Mouse (Mus musculus) layer of hippocampus, postnatal 36 days (tissue): Measurements from ENCODE around the gene Commd4. TPM values are rescaled to one million over a fixed set of nuclear protein-coding genes. Genes with fewer than 3 reads are reported as not detected.
"Not testable (repeated sequence)": the region's sequence is repeated elsewhere in the genome, so short reads cannot be mapped to it uniquely, and the experiment has no call there.

Experiments
- DNase-seq, 2 experiments: peaks; one replicate each; pipeline ENCODE4 v3.0.0; 2022
- total RNA-seq, 2 experiments: library from RNA; stranded (reverse); gene quantifications; 2 replicates each; pipeline ENCODE4 v1.2.3; 2021

The Commd4 gene
- total RNA-seq = 10 to 100 TPM; 83.4 to 89.3 TPM

DNA sequence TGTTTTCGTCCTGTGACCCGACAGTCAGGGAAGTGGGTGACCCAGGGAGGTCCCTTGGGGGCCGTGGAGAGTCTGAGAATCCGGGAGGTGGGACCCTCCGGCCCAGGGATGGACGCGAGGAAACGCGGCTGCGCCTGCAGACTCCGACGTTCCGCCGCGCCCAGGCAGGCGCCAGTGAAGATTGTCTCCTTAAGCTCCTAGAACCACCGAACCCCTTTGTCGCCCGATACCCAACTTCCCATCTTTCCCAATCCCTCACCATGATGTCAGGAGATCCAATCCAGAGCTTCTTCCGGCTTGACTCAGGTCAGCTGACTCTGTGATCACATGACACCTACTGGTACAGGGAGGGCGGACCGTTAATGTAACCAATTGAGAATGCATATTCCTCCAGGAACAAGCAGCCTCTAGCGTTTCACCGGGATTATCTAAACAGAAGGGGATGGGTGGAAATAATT, at the start of gene Commd4:
TSS of gene Commd4 (minus strand) at position 319 of the 458 bp plus-strand sequence.
- DNase-seq = peak; percentile 83 to 89

DNA sequence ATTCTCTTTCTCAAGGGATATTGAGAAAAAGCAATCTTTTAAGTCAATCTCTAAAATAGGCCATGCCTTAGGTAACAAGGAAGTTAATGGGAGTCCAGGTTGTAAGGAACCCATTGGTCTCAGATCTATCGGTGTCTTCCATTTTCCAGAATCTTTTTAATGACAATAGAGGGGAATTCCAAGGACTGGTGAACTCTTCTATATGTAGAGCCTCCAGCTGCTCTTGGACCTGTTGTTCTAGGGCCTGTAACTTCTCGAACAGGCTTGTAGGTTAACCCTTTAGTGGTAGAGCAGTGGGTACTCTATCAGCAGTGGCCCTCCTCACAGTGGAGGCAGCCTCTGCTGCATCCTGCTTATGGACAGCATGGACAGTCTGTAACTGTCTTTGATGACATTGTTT, 48.8 kb upstream of the Commd4 start:
- DNase-seq = no peak

DNA sequence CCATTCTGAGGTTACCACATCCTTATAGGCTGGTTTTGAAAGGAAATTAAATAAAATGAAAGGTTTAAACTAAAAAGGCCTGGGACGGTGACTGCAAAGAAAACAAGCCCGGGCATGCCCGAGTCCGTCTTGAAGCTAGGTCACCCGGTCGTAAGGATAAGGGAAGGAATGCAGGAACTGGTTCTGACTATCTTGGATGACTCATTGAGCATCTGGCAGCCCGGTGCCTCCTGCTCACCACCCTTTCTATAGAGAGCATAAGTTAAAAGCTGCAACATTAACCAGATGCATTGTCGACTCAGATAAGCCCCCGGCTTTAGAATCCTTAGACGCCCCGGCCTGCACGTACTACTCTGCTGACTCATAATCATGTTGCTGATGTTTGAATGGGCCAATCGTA, 45.4 kb upstream of the Commd4 start:
- not testable (repeated sequence) for DNase-seq

DNA sequence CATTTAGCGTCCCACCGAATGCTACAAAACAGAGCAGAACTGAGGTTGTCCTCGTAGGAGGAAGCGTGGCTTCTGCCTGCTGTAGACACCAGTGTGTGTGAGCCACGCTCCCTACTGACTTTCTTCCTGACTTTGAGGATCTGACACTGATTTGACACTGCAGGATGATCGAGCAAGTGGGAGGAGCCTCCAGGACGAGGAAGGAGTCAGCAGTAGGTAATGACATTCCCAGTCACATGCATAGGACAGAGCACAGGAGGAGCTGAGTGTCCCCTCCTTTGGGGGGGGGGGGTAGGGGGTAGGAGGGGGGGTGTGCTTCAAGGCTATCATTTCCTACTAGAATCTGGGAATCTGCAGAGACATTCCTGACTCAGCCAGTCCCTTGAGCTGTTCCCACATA, 44.9 kb upstream of the Commd4 start:
- DNase-seq = no peak

DNA sequence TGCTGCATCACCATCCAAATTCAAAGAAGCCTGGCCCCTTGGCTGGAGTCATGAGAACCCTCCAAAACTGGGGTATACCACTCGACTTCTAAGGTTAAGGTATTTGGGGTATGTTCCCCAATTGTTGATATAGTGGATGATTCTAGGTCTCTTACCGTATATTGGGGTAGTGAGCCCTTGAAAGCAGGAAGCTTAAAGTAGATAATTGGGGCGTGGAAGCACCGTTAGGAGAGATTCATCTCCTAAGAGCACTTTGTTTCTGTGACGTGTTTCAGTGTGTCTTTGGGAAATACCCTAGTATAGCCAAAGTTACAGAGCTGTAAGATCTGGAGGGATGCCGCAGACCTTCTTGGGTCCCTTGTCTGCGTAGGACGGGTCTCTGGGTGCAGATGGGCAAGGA, 39.3 kb upstream of the Commd4 start:
- DNase-seq = no peak

DNA sequence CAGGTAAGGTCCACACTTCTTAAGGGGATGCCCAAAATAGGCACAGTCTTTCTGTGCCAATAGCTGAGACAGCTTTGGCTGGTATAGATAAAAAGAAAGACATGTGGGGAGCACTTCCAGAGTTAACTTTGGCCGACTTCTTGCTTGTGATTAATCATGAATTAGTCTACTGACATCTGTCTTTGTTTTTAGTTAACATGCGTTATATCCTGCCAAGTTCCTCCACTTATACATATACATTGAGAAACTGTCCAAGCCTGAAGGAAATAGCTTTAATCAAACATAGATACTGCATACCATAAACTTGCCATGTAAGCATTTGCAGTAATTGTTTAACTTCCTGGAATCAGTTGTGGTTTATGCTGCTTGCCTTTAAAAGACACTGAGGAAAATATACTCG, 38.6 kb upstream of the Commd4 start:
- DNase-seq = no peak

DNA sequence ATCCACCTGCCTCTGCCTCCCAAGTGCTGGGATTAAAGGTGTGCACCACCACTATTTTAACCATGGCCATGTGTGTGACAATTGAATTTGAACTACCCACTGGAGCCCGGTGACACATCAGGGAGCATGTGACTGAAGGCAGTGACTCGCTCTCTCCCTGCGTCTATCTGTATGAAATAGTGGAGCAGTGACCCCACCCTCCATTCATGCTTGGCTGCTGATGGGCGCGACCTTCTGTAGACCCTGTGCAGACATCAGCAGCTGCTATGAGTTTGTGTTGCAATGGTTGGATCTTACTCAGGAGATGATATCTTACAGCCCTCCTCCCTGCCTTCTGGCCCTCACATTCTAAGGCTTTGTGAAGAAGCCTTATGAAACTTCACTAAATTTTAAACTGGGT, 10.3 kb upstream of the Commd4 start:
- DNase-seq = no peak

DNA sequence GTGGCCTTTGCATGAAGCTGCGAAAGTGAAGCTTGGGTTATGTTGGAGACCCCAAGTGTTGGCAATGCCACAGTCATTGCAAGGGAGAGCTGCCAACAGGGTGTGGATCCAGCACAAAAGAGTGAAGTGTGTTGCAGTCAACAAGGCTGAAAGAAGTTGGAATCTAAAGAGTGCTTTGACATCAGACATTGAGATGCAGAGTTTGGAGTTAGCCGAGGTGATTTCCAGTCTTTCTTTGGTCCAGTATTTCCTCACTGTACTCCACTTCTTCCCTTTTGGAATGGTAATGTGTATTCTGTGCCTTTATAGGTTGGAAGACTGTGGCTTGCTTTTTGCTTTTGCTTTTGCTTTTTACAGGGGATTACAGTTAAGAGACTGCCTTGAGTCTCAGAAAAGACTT, 8.0 kb upstream of the Commd4 start:
- no peak for DNase-seq

DNA sequence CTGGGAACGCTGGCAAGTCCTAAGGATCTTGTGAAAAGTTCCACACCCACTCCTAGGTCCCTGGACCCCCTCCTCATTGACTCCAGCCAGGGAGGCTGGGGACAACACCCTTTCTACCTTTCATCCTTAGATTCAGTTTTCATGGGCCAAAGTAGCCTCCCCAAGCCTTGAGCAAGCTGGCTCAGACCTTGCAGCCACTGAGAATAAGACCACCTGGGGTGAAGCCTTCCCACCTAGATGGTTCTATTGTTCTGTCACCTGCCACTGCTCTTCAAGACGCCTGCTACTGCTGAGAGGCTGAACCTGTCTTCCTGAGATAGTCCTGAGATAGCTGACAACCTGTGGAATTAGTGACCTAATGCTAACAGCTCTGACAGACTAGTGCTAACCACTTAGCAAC, 5.0 kb upstream of the Commd4 start:
- no peak for DNase-seq

DNA sequence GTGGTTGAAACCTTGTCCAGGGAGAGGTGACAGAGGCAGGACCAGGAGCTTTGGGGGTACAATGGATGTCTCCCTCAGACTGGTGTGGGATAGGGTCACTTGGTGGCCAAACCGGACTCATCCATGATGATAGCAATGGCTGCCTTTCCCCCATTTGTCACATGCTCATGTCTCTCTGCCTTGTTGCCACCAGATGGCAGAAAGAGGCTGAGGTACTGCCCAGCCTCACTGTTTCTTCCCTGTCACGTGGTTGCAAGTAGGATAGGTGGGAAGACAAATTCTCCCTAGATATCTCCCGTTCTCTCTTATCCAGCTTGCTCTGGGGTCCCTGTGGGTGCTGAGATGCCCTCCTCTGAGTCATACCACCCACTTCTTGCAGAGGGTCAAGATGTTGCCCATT, 4.4 kb upstream of the Commd4 start:
- DNase-seq = no peak

DNA sequence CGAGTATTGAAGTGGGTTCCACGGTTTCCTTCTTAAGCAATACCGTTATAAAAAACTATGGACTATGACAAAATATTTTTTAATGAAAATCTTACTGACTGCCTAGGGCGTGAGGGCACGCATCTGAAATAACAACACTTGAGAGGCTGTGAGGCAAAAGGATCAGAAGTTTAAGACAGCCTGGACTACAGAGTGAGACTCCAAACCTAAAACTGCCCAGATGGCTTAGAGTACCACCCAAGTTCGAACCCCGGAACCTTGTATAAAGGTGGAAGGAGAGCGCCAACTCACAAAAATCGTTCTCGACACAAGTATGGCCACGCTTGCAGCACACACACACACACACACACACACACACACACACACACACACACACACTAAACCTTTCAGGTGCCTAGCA, 375 bp upstream of the Commd4 start:
- no peak for DNase-seq

DNA sequence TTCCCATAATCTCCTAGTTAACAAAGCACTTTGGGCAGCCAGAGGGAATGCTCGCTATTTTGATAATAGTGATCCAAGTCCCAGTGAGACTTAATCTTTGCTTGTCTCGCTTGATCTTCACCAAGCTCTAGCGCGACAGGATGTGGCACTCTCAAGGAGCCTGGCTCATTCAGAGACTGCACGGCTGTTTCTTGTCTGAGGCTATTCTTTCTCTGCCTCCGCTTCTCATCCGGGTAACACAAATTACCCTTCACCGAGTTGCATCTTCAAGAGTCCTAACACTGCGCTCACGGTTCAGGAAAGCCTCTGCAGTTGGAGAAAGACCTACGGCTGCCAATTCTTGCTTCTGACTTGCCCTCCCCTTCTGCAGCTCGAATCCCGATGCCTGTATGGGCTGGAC, 632 bp downstream of the Commd4 start:
- DNase-seq = no peak

DNA sequence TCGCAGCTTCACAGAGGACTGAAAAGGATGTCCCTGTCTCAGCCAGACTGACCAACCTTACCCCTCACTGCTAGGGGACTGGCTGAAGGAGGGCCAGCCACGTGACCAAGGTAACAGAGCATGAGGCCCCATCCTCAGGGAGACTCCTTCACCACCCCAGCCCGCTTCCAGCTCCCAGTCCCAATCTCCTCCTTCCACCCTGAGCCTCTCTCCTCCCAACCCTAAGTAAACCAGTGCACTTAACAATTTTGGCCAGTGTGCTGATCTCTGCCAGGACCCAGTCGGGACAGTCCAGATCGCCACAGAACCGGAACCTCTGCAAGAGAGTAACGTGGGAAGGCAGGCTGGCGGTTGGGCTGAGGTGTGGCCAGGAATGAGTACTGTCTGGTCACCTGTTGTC, 1.3 kb downstream of the Commd4 start:
- no peak for DNase-seq

DNA sequence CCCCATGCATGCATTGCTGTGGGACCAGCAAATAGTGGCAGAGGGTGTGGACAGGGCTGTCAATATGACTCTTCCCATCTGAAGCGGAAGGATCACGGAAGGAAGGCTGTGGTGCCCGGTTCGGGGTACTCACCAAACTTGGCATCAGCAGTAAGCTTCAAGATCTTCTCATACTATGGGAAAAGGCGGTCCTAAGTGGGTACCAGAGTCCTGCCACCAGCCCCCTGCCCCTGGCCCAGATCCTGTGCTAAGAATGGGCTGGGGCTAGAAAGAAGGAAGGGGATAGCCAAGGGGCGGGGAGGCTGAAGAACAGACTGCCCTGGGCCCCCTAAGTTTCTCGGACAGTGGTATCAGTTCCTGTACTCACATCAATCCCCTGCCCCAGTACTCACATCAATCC, 1.7 kb downstream of the Commd4 start:
- DNase-seq = no peak

DNA sequence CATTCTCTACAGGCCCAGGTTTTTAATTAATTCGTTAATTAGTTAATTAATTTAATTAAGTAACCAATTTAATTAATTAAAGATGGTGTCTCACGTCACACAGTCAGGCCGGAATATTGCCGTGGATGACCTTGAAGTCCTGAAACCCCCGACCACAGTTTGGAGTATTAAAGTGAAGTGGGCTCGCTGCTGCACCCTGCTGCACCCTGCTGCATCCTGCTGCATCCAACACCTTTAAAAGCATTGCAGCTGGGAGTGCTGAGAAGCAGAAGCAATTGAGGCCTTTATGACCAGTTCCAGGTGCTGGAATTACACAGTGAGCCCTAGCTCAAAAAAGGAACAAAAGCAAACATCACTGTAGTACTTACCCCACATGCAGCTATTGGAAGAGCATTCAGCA, 5.8 kb downstream of the Commd4 start:
- DNase-seq = no peak

DNA sequence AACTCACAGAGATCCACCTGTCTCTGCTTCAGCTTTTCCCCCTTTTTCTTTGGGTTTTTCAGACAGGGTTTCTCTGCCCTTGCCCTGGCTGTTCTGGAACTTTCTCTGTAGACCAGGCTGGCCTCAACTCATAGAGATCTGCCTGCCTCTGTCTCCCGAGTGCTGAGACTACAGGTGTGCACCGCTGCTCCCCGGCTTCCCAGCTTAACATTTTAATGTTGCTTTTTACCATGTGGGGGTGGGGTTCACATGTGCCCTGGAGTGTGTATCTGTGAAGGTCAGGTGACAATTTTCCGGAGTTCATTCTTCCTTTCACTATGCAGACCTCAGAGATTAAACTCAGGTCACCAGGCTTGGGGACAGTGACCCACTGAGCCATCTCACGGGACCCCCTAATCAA, 7.9 kb downstream of the Commd4 start:
- no peak for DNase-seq

DNA sequence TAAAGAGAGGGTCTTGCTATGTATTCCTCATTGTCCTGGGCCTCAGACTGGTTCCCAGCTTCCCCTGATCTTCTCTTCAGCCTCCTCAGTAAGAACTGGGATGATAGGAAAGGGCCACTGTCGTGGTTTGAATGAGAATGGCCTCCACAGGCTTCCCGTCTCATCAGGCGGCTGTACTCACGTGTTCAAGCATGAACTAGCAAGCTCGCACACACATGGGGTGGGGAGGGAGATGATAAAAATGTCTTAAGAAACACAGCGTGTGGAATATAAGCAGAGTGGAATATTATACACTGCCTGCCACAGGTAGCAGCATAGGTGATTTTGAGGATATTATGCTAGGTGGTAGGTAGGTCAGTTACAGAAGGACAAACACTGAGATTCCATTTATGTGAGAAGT, 9.1 kb downstream of the Commd4 start:
- DNase-seq = no peak

DNA sequence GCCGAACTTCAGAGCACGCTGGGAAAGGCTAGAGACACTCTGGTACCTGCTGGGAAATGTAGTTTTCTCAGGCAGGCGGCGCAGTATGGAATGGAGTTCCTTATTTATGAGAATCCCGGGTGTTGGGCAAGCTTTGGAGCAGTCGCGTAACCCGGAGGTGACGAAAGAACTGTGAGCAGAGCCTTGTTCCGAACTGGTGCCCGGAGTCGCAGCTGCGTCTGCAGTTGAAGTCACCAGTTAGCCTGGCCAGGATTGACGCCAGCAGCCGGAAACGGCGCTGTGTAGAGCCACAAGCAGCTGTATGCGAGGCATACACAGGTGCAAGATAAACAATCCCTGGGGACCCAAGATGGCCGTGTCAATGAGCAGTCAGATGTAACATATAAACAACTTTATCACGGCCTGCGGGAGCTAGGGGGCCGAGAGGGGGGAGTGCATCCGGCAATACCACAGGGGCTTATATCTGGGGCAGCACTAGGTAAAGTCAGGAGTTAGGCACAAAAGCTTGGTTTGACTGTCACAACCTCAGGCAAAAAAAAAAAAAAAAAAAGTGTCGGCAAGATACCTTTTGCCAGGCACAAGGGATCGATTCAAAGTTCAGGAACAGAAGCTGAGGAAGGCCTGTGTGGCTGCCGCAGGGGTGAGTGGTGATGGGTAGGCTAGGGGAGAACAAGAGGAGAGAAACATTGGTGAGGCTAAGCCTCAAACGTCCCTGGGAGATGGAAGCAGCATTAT, 9.8 kb downstream of the Commd4 start, which contains the start of gene Neil1:
TSS of gene Neil1 (minus strand) at position 162 of the 735 bp plus-strand sequence.
- peak; percentile 86 to 89 for DNase-seq

DNA sequence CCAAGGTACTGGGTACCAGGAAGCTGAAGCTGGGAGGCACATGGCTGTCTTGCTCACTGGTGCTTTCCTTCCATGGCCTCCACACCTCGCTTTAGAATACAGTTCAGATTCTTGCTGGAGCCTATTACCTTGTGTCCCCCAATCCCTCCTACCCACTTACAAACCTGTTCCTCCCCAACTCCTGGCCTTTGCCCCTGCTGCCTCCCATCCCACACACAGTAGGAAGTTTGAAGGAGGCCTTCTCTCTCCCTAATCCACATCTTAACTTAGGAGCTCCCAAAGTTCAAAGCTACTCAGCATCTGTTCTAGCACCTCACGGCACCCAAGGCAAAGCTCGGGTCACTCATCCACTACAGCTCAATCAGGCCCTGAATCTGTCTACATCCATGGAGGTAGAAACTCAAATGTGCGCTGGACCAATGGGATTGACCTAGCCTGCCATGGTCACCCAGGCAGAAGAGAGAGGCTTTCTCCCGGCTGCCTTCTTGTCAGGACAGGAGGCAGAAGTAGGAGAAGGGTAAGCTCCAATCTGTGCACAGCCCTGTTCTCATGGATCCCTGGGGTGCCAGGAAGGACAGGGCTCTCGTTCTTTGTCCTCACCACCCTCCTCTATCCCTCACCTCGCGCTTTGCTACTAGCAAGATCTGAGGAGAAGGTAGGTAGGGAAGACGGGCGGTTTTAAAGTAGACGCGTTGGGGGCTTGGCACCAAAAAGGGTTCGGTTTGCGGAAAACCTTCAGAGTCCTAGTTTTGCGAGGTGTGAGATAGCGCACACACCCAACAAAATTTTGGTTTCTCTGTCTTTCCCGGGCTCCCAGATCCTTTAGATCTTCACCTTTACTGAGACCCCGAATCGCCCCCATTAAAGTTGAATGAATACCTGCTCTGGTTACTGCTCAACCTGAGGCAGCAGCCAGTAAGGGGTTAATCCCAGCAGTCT, 10.7 kb downstream of the Commd4 start:
- no peak for DNase-seq

DNA sequence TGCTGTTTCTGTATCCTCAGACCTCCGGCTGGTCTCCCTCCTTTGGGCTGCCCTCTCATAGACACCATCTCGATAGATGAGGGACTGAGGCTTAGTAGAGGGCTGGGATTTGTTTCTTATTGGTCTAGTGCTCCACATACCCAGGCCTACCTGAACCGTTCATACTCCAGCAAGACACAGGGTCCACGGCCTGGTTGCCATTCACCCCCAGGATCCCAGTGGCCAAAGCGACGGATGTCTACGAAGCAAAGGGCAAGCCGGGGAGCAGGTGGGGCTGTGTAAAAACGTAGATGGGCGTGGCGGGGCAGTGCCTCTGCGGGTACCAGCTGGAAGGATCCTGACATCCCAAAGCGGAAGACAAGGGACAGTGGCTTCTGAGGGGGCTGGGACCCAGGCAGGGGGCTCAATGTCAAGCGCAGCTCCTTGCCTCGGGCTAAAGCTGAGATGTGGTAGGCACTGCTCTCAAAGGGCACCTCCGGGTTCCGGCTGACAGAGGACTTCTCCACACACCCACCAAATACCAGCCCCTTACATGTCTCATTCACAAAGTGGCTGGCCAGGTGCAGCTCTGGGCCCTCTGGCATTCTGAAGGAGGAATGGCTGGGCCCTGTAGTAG, 11.6 kb downstream of the Commd4 start:
- no peak for DNase-seq

DNA sequence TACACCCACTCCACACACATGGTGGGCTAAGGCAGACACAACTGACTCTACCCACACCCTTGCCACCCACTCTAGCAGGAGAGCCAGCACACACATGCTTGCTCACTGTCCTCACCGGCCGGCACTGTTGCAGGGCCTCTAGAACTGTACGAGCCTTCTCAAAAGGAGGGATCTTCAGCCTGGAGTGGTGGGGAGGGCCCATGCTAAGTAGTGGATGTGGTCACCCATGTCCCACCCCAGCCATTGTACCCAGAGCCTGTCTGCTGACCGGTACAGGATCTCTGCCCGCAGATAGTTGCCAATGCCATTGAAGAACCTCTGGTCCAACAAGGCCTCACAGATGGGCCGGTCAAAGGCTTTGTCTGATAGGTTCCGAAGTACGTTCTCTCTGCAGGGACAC, 13.3 kb downstream of the Commd4 start:
- DNase-seq = no peak

DNA sequence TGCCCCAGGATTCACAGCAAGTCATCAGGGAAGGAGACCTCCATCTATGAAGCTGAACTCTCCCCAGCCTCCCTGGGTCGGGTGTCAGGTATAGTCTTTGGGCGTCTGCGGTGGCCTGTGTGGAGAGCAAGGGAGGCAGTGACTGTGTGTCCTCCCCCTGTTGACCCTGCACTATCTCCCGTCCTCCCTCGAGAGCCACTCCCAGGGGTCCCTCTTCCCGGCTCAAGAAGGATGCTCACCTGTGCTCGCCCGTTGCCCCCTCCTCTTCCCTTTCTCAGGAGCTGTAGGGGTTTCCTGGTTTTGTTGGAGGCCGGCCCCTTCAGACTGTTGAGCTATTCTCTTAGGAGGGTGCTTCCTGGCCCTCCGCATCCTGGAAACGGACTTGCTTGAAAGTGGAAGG, 14.9 kb downstream of the Commd4 start:
- no peak for DNase-seq
